Mouse (Mus musculus): ENCODE measurements at regions not wholly inside any gene's neighbourhood (a gene's known extent, or its start where the extent isn't known, plus 50 kb on each side); places are given as distances from the start of the nearest gene placed in this dataset.

GRCm38 (mm10) chr13:103470141-103470540, 135.8 kb upstream of the Mast4 start:
- no peak for DNase-seq (ENCODE audit: low read depth)

- DNase-seq (ENCODE audit: low read depth) = no peak
These were observed 126.2 kb upstream of the Mast4 start for GRCm38 (mm10) chr13:103460499-103460898.

- DNase-seq (ENCODE audit: low read depth) = no peak
These were observed 125.3 kb upstream of the Mast4 start for GRCm38 (mm10) chr13:103459486-103460147.

GRCm38 (mm10) chr13:103452837-103453236, 118.5 kb upstream of the Mast4 start:
- no peak for DNase-seq (ENCODE audit: low read depth)

GRCm38 (mm10) chr13:103430589-103430988, 96.3 kb upstream of the Mast4 start:
- no peak for DNase-seq (ENCODE audit: low read depth)

- no peak for DNase-seq (ENCODE audit: low read depth)
These were observed 89.7 kb upstream of the Mast4 start for GRCm38 (mm10) chr13:103424011-103424410.

- DNase-seq (ENCODE audit: low read depth) = no peak
These were observed 89.1 kb upstream of the Mast4 start for GRCm38 (mm10) chr13:103423417-103423816.

GRCm38 (mm10) chr13:103422997-103423396, 88.7 kb upstream of the Mast4 start:
- DNase-seq (ENCODE audit: low read depth) = no peak

GRCm38 (mm10) chr13:103419146-103419545, 84.8 kb upstream of the Mast4 start:
- no peak for DNase-seq (ENCODE audit: low read depth)

- no peak for DNase-seq (ENCODE audit: low read depth)
These were observed 83.0 kb upstream of the Mast4 start for GRCm38 (mm10) chr13:103417256-103417655.

- no peak for DNase-seq (ENCODE audit: low read depth)
These were observed 81.0 kb upstream of the Mast4 start for GRCm38 (mm10) chr13:103415335-103415734.

GRCm38 (mm10) chr13:103412566-103412965, 78.3 kb upstream of the Mast4 start:
- no peak for DNase-seq (ENCODE audit: low read depth)

GRCm38 (mm10) chr13:103409286-103409685, 75.0 kb upstream of the Mast4 start:
- DNase-seq (ENCODE audit: low read depth) = no peak

GRCm38 (mm10) chr13:103396526-103397020, 62.3 kb upstream of the Mast4 start:
- no peak for DNase-seq (ENCODE audit: low read depth)

- no peak for DNase-seq (ENCODE audit: low read depth)
These were observed 61.8 kb upstream of the Mast4 start for GRCm38 (mm10) chr13:103396099-103396498.

- DNase-seq (ENCODE audit: low read depth) = no peak
These were observed 58.3 kb upstream of the Mast4 start for GRCm38 (mm10) chr13:103392581-103392980.

GRCm38 (mm10) chr13:103391396-103391795, 57.1 kb upstream of the Mast4 start:
- no peak for DNase-seq (ENCODE audit: low read depth)

GRCm38 (mm10) chr13:103390991-103391390, 56.7 kb upstream of the Mast4 start:
- DNase-seq (ENCODE audit: low read depth) = no peak

- no peak for DNase-seq (ENCODE audit: low read depth)
These were observed 52.7 kb upstream of the Mast4 start for GRCm38 (mm10) chr13:103386948-103387347.

Measured in naive thymus-derived CD4-positive, alpha-beta T cell, adult 2 months (primary cell).